Mouse (Mus musculus) liver, embryonic 11.5 days (tissue): ENCODE data around the gene Uqcrq. TPM values are rescaled to one million over a fixed set of nuclear protein-coding genes. Genes with fewer than 3 reads are reported as not detected.
A peak's percentile ranks its signal among the peaks of the same experiment; 100 is the strongest.

ENCODE experiments used
- ATAC-seq: fragments of 200-750 bp; cut with Nextera tagmentation; replicated peaks from 2 replicates; pipeline ENCODE4 v1.8.0; 2017; ENCODE audit warnings: moderate number of reproducible peaks, mild to moderate bottlenecking, moderate TSS enrichment, moderate library complexity; ENCODE audit not compliant: low FRiP score
- DNase-seq: peaks from one replicate; pipeline ENCODE4 v3.0.0-alpha.2; 2017; ENCODE audit warnings: low spot score
- H3K27ac ChIP-seq: fragments of 300-500 bp; sonication (generic); 2 replicates; pipeline ENCODE4 v1.5.1; 2014; ENCODE audit warnings: mild to moderate bottlenecking, low read depth, low read length, control low read depth
- H3K27me3 ChIP-seq: fragments of 300-500 bp; sonication (generic); replicated peaks from 2 replicates; pipeline ENCODE4 v1.6.1; 2014; ENCODE audit warnings: low read length, mixed read lengths; ENCODE audit not compliant: control insufficient read depth, insufficient read depth
- H3K36me3 ChIP-seq: fragments of 300-500 bp; sonication (generic); 2 replicates; pipeline ENCODE4 v1.6.1; 2014; ENCODE audit warnings: mild to moderate bottlenecking, low read length, moderate library complexity, mixed read lengths; ENCODE audit not compliant: control insufficient read depth, insufficient read depth
- H3K4me1 ChIP-seq: fragments of 300-500 bp; sonication (generic); replicated peaks from 2 replicates; pipeline ENCODE4 v1.6.1; 2014; ENCODE audit warnings: low read length, mixed read lengths; ENCODE audit not compliant: control insufficient read depth, insufficient read depth
- H3K4me2 ChIP-seq: fragments of 300-500 bp; sonication (generic); 2 replicates; pipeline ENCODE4 v1.6.1; 2014; ENCODE audit warnings: mild to moderate bottlenecking, control low read depth, moderate library complexity
- H3K4me3 ChIP-seq: fragments of 300-500 bp; sonication (generic); 2 replicates; pipeline ENCODE4 v1.5.1; 2014; ENCODE audit warnings: low read depth, low read length, control low read depth
- H3K9ac ChIP-seq: fragments of 300-500 bp; sonication (generic); 2 replicates; pipeline ENCODE4 v1.6.1; 2014; ENCODE audit warnings: low read depth, low read length, control low read depth
- H3K9me3 ChIP-seq: fragments of 300-500 bp; sonication (generic); 2 replicates; pipeline ENCODE4 v1.6.1; 2016; ENCODE audit warnings: low read length, inconsistent platforms, mixed read lengths; ENCODE audit not compliant: control insufficient read depth
- WGBS: fragments of 180-500 bp; shearing (Covaris S2); extraction: QIAGEN DNeasy Blood & Tissue Kit; methylation state at CpG from one replicate; pipeline ENCODE4 v1.1.7; 2014; 5-methylcytosine and 5-hydroxymethylcytosine counted together
- polyA plus RNA-seq: library from polyadenylated mRNA; unstranded; fragments of >200 nt; fragmentation: Nextera tagmentation; extraction: Ambion mirVana; gene quantifications from 2 replicates; pipeline ENCODE4 v1.2.1, GENCODE M21; 2014

The Uqcrq gene
- polyA plus RNA-seq, 1 experiment from 2014 or later: 848 TPM

DNA sequence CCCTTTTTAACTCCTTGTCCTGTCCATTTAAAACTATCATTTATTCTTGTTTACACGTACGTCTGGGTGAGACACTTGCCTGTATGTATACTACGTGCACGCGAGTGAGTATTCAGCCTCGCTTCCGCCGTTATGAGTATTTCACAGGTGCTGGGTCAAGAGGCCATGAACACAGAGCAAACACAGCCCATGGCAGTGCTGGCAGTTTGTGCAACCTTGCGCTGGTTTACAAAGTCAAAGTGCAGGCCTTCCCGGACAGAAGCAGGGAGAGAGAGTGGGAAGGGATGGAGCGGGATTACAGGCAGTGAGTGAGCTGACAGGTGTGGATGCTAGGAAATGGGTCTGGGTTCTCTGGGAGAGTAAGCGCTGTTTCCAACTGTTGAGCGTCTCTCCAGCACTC, 15.6 kb upstream of the Uqcrq start:
- H3K4me1 ChIP-seq: peaks cover 19% of the 10 kb centered on the region
- H3K36me3 ChIP-seq: no peaks in the 10 kb centered on the region
- no peaks in the 10 kb centered on the region for H3K9me3 ChIP-seq
- WGBS: 78% methylated on average over 13 of the region's 13 CpGs
- no peak overlapping the region for H3K4me3 ChIP-seq
- ATAC-seq (0 out of 2 replicates have a peak, but pooled peaks have one; percentile 20), DNase-seq (no peak)
- peaks cover 4% of the 10 kb centered on the region for H3K27me3 ChIP-seq
- no peak overlapping the region for H3K4me2 ChIP-seq
- no peak overlapping the region for H3K9ac ChIP-seq
- H3K27ac ChIP-seq: peak overlapping the region; percentile 17

GRCm38 (mm10) chr11:53445562-53445961, 14.9 kb upstream of the Uqcrq start:
- Histone ChIP-seq H3K9ac (no peak overlapping the region), H3K9me3 (no peaks in the 10 kb centered on the region), H3K36me3 (no peaks in the 10 kb centered on the region), H3K4me1 (peaks cover 19% of the 10 kb centered on the region), H3K27ac (peak overlapping the region; percentile 16), H3K27me3 (peaks cover 4% of the 10 kb centered on the region), H3K4me2 (no peak overlapping the region), H3K4me3 (no peak overlapping the region)
- DNase-seq (no peak), ATAC-seq (no peak)
- WGBS: 52% methylated on average over 13 of the region's 13 CpGs

DNA sequence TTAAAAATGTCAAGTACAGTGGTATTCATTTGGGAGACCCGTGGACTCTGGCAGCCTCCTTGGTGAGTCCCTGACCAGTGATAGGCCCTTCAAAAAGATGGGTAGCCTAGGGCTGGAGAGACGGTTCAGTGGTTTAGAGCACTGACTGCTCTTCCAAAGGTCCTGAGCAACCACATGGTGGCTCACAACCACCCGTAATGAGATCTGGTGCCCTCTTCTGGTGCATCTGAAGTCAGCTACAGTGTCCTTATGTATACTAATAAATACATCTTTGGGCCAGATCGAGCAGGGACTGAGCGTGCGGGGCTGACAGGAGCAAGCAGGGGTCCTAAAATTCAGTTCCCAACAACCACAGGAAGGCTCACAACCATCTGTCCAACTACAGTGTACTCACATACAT, 13.2 kb upstream of the Uqcrq start:
- H3K36me3 ChIP-seq: no peaks in the 10 kb centered on the region
- no peak overlapping the region for H3K4me3 ChIP-seq
- peaks cover 17% of the 10 kb centered on the region for H3K4me1 ChIP-seq
- WGBS: 30% methylated on average over 6 of the region's 6 CpGs
- ATAC-seq: peak; percentile 59; the same call in 1 of the 2 replicates
- H3K27ac ChIP-seq: no peak overlapping the region
- H3K9me3 ChIP-seq: no peaks in the 10 kb centered on the region
- DNase-seq: no peak
- no peaks in the 10 kb centered on the region for H3K27me3 ChIP-seq
- H3K9ac ChIP-seq: no peak overlapping the region
- H3K4me2 ChIP-seq: no peak overlapping the region

GRCm38 (mm10) chr11:53441921-53442320, 11.3 kb upstream of the Uqcrq start:
- H3K4me1 ChIP-seq: peaks cover 17% of the 10 kb centered on the region
- H3K27me3 ChIP-seq: no peaks in the 10 kb centered on the region
- H3K36me3 ChIP-seq: no peaks in the 10 kb centered on the region
- H3K4me2 ChIP-seq: peak overlapping the region; percentile 24
- peak overlapping the region; percentile 3; the same call in 1 of the 2 replicates for H3K9ac ChIP-seq
- ATAC-seq (no peak; the same call in 1 of the 2 replicates), DNase-seq (peak; percentile 53)
- no peaks in the 10 kb centered on the region for H3K9me3 ChIP-seq
- WGBS: 7% methylated on average over 12 of the region's 12 CpGs
- H3K27ac ChIP-seq: 0 out of 2 replicates have a peak overlapping the region, but pooled peaks have one; percentile 0
- H3K4me3 ChIP-seq: no peak overlapping the region

GRCm38 (mm10) chr11:53436338-53436737, 5.7 kb upstream of the Uqcrq start:
- DNase-seq (no peak), ATAC-seq (no peak)
- WGBS: 81% methylated on average over 6 of the region's 6 CpGs
- no peak overlapping the region for H3K4me3 ChIP-seq
- H3K4me2 ChIP-seq: no peak overlapping the region
- H3K9ac ChIP-seq: no peak overlapping the region
- peaks cover 24% of the 10 kb centered on the region for H3K4me1 ChIP-seq
- no peaks in the 10 kb centered on the region for H3K9me3 ChIP-seq
- H3K27ac ChIP-seq: no peak overlapping the region
- no peaks in the 10 kb centered on the region for H3K36me3 ChIP-seq
- no peaks in the 10 kb centered on the region for H3K27me3 ChIP-seq

DNA sequence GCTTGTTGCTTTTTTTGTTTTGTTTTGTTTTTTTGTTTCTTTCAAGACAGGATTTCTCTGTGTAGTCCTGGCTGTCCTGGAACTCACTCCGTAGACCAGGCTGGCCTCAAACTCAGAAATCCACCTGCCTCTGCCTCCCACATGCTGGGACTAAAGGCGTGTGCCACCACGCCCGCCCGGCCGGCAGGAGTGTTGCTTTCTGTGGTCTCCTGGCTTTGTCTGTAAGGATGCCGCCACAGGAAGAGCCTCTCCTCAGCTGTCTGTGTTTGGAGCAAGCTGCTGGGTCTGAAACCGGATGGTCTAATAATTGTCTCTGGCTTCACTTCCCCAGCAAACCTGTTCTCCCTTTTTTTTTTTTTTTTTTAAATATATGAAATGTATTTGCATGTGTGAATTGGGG, 4.9 kb upstream of the Uqcrq start:
- no peaks in the 10 kb centered on the region for H3K9me3 ChIP-seq
- no peak overlapping the region for H3K9ac ChIP-seq
- no peaks in the 10 kb centered on the region for H3K27me3 ChIP-seq
- H3K4me2 ChIP-seq: no peak overlapping the region
- ATAC-seq: no peak
- no peak overlapping the region for H3K27ac ChIP-seq
- no peak for DNase-seq
- no peak overlapping the region for H3K4me3 ChIP-seq
- peaks cover 25% of the 10 kb centered on the region for H3K4me1 ChIP-seq
- WGBS: 63% methylated on average over 8 of the region's 8 CpGs
- H3K36me3 ChIP-seq: no peaks in the 10 kb centered on the region

- no peak for DNase-seq
Measured at GRCm38 (mm10) chr11:53433057-53433456, 2.4 kb upstream of the Uqcrq start.

GRCm38 (mm10) chr11:53431347-53432056, 871 bp upstream of the Uqcrq start:
- Histone ChIP-seq H3K4me2 (peak overlapping the region; percentile 81), H3K36me3 (peaks cover 8% of the 10 kb centered on the region; the same call in 1 of the 2 replicates), H3K4me1 (peaks cover 30% of the 10 kb centered on the region), H3K9ac (peak overlapping the region; percentile 61), H3K27me3 (no peaks in the 10 kb centered on the region), H3K9me3 (no peaks in the 10 kb centered on the region), H3K4me3 (peak overlapping the region; percentile 81), H3K27ac (peak overlapping the region; percentile 76)
- ATAC-seq: peak; percentile 11
- DNase-seq: no peak
- 10% methylated on average over 9 of the region's 9 CpGs for WGBS

More at GRCm38 (mm10) chr11:53433057-53433456, 2.4 kb upstream of the Uqcrq start:
- no peak overlapping the region for H3K9ac ChIP-seq
- peaks cover 8% of the 10 kb centered on the region; the same call in 1 of the 2 replicates for H3K36me3 ChIP-seq
- H3K27ac ChIP-seq: no peak overlapping the region
- H3K4me3 ChIP-seq: no peak overlapping the region
- no peaks in the 10 kb centered on the region for H3K27me3 ChIP-seq
- H3K4me1 ChIP-seq: peaks cover 30% of the 10 kb centered on the region
- no peaks in the 10 kb centered on the region for H3K9me3 ChIP-seq
- peak overlapping the region; percentile 25; the same call in 1 of the 2 replicates for H3K4me2 ChIP-seq
- no peak for ATAC-seq
- WGBS: 32% methylated on average over 6 of the region's 6 CpGs

DNA sequence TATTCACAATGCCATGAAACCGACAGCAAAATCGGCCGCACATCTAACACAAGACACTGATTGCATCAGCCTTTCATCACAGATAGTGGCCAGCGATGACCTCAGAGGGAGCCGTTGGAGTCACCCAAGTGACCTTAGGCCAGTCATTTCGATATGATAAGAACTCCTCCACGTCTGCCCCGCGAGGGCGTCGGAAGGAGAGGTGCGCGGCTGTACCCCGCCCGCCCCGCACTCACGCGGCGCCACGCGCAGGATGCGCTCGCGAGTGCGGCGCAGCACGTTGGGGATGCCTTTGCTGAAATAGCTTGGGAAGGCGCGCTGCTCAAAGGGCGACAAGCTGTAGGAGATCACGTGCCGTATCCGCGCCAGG, 346 bp downstream of the Uqcrq start:
- H3K4me2 ChIP-seq: peak overlapping the region; percentile 70
- peaks cover 8% of the 10 kb centered on the region; the same call in 1 of the 2 replicates for H3K36me3 ChIP-seq
- H3K27ac ChIP-seq: peak overlapping the region; percentile 65; the same call in 1 of the 2 replicates
- H3K9me3 ChIP-seq: no peaks in the 10 kb centered on the region
- DNase-seq (no peak), ATAC-seq (peak; percentile 35)
- peak overlapping the region; percentile 77 for H3K9ac ChIP-seq
- WGBS: under 1% methylated on average over 34 of the region's 34 CpGs
- H3K4me3 ChIP-seq: peak overlapping the region; percentile 81
- H3K27me3 ChIP-seq: no peaks in the 10 kb centered on the region
- peaks cover 30% of the 10 kb centered on the region for H3K4me1 ChIP-seq
